Mouse (Mus musculus) erythroblast, embryonic 14.5 days (primary cell): Measurements from ENCODE around the gene App. TPM values are rescaled to one million over a fixed set of nuclear protein-coding genes. Genes with fewer than 3 reads are reported as not detected.

ENCODE experiments used
- H3K27me3 ChIP-seq: 2 replicates; pipeline ENCODE4 v1.6.1; 2012; ENCODE audit warnings: inconsistent platforms; ENCODE audit not compliant: control insufficient read depth
- H3K36me3 ChIP-seq: 2 replicates; pipeline ENCODE4 v1.6.1; 2012; ENCODE audit warnings: mild to moderate bottlenecking, inconsistent platforms; ENCODE audit not compliant: control insufficient read depth
- H3K4me1 ChIP-seq: 2 replicates; pipeline ENCODE4 v1.6.1; 2012; ENCODE audit warnings: inconsistent platforms; ENCODE audit not compliant: control insufficient read depth
- H3K4me3 ChIP-seq: replicated peaks from 2 replicates; pipeline ENCODE3; 2012; ENCODE audit warnings: moderate library complexity, mild to moderate bottlenecking, inconsistent platforms
- H3K9me3 ChIP-seq: 2 replicates; pipeline ENCODE4 v1.6.1; 2012; ENCODE audit warnings: low read length, inconsistent platforms, mixed read lengths; ENCODE audit not compliant: control insufficient read depth
- GATA1 ChIP-seq: IDR thresholded peaks from 2 replicates; pipeline ENCODE4 v1.6.1; 2012; ENCODE audit warnings: low read length, inconsistent platforms, mixed read lengths
- TAL1 ChIP-seq: IDR thresholded peaks from 3 replicates; pipeline ENCODE4 v1.6.1; 2012; ENCODE audit warnings: low read length, inconsistent platforms, mixed read lengths
- polyA plus RNA-seq: library from polyadenylated mRNA; stranded (reverse); fragments of >175 nt; gene quantifications from 2 replicates; pipeline ENCODE4 v1.2.3, GENCODE M21; 2012

The App gene
- polyA plus RNA-seq, 1 experiment: 0.16 TPM

DNA sequence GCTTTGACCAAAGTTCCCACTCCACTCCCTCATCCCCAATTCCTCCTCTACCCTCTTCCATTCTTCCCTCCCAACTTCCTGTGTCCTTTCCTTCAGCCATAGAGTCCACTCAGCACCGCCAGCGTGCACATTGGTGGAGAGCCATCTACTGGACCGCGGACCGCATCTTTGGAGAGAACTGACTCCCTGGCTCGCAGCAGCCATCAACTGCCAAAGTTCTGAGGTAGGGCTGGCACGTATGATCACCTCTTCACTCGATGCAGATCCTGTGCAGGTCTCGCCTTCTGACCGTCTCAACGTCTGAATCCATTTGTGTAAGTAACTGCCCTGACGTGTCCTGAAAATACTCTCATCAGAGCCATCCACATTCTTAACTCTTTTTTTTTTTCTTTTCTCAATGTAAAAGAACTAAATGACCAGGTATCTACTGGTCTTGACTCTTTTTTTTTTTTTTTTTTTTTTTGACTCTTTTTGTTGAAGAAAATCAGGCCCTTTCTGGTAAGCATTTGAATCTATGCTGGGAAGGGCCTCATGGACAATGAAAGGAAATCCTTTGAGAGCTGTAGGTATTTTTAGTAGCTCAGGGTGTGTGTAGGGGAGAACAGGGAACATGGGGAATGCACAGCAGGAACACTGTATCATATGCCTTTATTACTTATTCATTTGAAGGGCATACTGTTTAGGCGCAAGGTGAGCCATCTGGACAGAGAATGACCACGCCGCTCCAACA, 200.0 kb downstream of the App start:
- Histone ChIP-seq H3K27me3 (no peaks in the 10 kb centered on the region), H3K4me1 (no peaks in the 10 kb centered on the region), H3K9me3 (peaks cover 18% of the 10 kb centered on the region; the same call in 1 of the 2 replicates), H3K4me3 (no peak overlapping the region), H3K36me3 (peaks cover 2% of the 10 kb centered on the region; the same call in 1 of the 2 replicates)
- TF ChIP-seq GATA1 (no peak), TAL1 (no peak)

DNA sequence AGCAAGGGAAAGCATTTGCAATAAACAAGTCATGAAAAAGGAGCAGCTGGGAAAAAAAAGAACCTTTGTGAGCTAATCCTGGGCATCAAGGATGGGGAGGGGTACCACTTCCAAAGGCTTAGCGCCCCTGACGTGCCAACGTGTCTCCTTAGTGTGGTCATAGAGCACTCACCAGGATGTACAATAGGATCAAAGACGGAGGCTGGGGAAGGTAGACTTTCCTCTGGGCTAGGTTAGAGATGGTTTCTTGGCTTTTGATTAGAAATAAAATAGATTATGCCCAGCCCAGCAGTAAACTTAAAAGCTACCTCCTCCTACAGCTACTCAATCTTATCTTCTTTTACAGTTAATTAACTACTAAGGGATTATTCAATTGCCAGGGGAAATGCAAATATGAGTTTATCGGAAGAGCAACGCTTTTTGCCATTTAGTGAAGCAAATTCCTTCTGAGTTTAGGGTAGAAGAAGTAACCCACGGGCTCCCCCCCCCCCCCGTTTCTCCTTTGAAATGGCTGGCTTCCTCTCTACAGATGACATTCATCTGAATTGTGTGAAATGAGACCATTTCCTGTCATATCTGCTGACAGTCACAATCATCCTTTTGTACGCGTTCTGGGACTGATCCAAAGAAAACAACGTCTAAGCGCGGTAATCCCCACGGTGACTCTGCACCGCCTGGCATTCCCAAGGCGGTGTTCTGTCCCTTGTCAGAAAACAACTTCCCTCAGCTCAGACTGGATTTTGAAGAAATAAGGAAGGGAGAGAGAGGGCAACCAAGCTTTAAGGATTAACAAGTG, 201.8 kb downstream of the App start:
- no peaks in the 10 kb centered on the region for H3K4me1 ChIP-seq
- no peak for TF ChIP-seq GATA1
- TF ChIP-seq TAL1: no peak
- peaks cover 15% of the 10 kb centered on the region; the same call in 1 of the 2 replicates for H3K9me3 ChIP-seq
- H3K36me3 ChIP-seq: no peaks in the 10 kb centered on the region
- no peaks in the 10 kb centered on the region for H3K27me3 ChIP-seq
- H3K4me3 ChIP-seq: no peak overlapping the region

DNA sequence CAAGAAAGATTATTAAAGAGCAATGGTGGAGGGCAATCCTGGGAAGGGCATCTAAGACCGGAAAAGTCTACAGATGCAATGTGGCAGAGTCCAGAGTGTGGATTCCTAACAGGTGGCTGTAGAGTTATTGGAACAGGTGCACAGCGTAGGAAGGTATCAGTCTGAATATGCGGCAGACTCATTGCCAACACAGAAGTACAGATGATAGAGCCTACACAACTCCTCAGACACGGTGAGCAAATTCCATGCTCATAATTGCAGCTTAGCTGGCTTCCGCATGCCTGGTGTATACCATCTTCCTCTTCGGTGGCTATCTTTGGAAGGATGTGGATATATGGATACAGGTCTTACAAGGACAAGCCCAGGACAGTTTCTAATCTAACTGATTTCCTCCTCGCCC, 204.5 kb downstream of the App start:
- peaks cover 18% of the 10 kb centered on the region; the same call in 1 of the 2 replicates for H3K9me3 ChIP-seq

DNA sequence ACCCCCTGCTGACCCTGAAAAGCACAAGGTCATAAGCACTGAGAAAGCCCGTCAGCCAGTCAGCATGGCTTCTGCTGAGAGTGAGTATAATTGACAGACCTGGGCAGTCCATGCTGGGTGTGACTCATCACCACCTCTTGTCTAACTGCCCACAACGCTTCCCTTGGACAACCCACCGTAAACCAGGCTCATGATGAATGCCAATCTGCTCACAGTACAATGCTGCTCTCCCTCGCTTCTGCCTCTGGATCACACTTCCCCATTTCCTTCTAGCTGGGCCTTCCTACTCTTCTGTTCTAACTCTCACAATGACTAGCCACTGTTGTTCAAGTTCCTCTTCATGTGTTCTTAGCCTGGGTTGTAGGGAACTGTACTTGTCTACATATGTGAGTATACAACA, 206.6 kb downstream of the App start:
- no peaks in the 10 kb centered on the region for H3K27me3 ChIP-seq
- TF ChIP-seq TAL1 (no peak), GATA1 (no peak)
- H3K9me3 ChIP-seq: peaks cover 18% of the 10 kb centered on the region

More for the DNA sequence above, 204.5 kb downstream of the App start:
- Histone ChIP-seq H3K4me3 (no peak overlapping the region), H3K36me3 (no peaks in the 10 kb centered on the region), H3K27me3 (no peaks in the 10 kb centered on the region), H3K4me1 (no peaks in the 10 kb centered on the region)
- TF ChIP-seq TAL1 (no peak), GATA1 (no peak)

DNA sequence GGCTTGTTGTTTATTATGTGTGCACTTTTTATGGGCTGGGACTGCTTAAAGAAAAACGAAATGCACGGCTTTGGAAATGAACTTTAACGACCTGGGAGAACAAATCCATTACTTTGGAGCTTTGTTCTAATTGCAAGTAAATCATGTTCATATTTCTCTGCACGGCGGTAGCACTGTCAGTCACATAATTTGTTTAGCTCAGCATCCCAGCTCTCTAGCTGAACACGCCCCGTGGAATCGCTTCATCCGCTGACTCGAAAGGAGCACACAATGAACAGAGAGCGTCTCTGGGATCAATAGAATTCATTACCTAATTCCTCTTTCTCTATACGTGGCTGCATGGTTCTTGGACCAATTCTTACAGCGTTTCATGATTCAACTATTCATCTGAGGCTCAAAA, 207.5 kb downstream of the App start:
- Histone ChIP-seq H3K4me1 (no peaks in the 10 kb centered on the region), H3K27me3 (no peaks in the 10 kb centered on the region), H3K36me3 (no peaks in the 10 kb centered on the region; the same call in 1 of the 2 replicates), H3K4me3 (no peak overlapping the region), H3K9me3 (peaks cover 16% of the 10 kb centered on the region)
- TF ChIP-seq TAL1: no peak
- no peak for TF ChIP-seq GATA1

More for the DNA sequence above, 206.6 kb downstream of the App start:
- no peaks in the 10 kb centered on the region for H3K4me1 ChIP-seq
- no peaks in the 10 kb centered on the region; the same call in 1 of the 2 replicates for H3K36me3 ChIP-seq
- H3K4me3 ChIP-seq: no peak overlapping the region

DNA sequence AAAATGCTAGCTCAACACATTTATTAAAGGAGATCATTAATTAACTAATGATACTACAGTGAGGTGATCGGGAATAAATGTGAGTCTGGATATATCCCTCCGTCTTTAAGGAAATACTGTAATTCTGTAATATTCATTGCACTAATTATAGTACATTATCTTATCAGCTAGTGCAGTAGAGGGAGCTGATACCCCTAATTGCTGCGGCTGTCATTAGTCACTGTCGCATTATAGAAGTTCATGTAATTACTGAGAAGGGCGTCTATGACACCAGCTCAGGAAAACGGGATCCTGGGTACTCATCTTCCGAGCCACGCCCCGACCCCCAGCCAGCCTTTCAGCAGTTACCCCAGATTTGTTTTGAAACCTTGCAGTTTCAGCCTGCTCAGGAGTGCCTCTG, 209.6 kb downstream of the App start:
- TF ChIP-seq GATA1: no peak
- TF ChIP-seq TAL1: no peak
- Histone ChIP-seq H3K4me3 (no peak overlapping the region), H3K9me3 (peaks cover 11% of the 10 kb centered on the region), H3K36me3 (no peaks in the 10 kb centered on the region; the same call in 1 of the 2 replicates), H3K4me1 (no peaks in the 10 kb centered on the region), H3K27me3 (no peaks in the 10 kb centered on the region)

DNA sequence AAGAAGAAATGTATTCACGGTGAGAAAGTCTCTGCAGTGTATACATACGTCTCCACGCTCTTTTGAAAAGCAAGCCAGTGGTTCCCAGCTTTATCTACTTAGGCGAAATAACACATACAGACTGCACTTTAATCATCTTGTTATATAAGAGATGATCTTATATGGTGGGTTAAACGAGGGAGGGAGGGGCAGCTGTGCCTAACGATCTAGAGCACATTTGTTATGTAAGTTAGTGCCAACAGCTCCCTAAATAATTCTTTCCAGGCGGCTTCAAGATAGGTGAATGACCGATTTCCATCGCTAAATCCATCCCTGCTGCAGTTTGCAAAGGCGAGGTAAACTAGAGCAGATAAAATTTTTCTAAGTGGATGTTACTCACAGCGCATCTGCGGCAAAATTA, 210.0 kb downstream of the App start:
- no peaks in the 10 kb centered on the region for H3K4me1 ChIP-seq
- no peaks in the 10 kb centered on the region for H3K27me3 ChIP-seq
- H3K9me3 ChIP-seq: peaks cover 11% of the 10 kb centered on the region
- no peaks in the 10 kb centered on the region; the same call in 1 of the 2 replicates for H3K36me3 ChIP-seq
- no peak overlapping the region for H3K4me3 ChIP-seq
- TF ChIP-seq TAL1 (no peak), GATA1 (no peak)

DNA sequence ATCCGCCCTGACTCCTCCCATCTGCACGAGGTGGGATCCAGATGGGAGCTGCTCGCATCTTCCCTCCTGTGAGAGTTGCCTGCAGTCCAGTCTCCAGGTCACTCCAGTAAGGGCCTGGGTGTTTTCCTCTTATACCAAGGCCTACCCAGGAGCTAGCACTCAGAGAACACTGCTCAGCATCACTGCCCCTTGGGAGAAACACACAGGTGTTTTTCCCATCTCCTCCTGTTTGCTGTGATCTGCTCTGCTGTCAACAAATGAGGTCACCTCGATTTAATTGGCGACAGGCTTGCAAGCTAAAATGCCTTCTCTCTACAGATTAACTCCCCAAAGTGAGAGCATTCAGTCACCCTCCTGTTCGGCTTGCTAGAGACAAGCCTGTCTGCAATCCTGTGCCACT, 216.3 kb downstream of the App start:
- TF ChIP-seq GATA1: no peak

DNA sequence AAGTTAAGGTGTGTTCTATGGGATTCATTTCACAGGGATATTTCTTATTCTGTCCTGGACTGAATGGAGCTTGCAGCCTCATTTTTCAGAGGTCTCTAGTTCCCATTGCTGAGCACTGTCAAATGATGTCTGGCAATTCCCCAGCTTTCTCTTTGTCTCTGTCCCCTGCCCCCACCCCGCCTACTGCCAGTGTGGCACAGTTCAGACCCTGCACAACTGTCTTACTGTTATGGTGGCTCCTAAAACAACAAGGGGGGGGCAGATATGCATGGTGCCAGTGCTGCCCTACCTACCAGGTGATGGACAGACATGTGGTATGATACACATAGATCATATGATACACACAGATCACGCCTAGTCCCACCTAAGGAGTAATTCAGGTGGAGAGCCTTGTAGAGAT, 216.9 kb downstream of the App start:
- H3K9me3 ChIP-seq: no peaks in the 10 kb centered on the region
- no peak overlapping the region for H3K4me3 ChIP-seq
- H3K4me1 ChIP-seq: no peaks in the 10 kb centered on the region
- TF ChIP-seq TAL1: no peak
- no peak for TF ChIP-seq GATA1
- no peaks in the 10 kb centered on the region for H3K27me3 ChIP-seq
- no peaks in the 10 kb centered on the region for H3K36me3 ChIP-seq

More for the DNA sequence above, 216.3 kb downstream of the App start:
- H3K4me1 ChIP-seq: no peaks in the 10 kb centered on the region
- H3K27me3 ChIP-seq: no peaks in the 10 kb centered on the region
- H3K9me3 ChIP-seq: no peaks in the 10 kb centered on the region
- H3K4me3 ChIP-seq: no peak overlapping the region
- H3K36me3 ChIP-seq: no peaks in the 10 kb centered on the region
